Mouse (Mus musculus) kidney, postnatal 14 days (tissue): Measurements from ENCODE around the gene Lmtk2.

ENCODE experiments used
- DNase-seq: peaks from one replicate; pipeline ENCODE4 v3.0.0; 2022; ENCODE audit warnings: mixed read lengths

Lmtk2 gene

DNA sequence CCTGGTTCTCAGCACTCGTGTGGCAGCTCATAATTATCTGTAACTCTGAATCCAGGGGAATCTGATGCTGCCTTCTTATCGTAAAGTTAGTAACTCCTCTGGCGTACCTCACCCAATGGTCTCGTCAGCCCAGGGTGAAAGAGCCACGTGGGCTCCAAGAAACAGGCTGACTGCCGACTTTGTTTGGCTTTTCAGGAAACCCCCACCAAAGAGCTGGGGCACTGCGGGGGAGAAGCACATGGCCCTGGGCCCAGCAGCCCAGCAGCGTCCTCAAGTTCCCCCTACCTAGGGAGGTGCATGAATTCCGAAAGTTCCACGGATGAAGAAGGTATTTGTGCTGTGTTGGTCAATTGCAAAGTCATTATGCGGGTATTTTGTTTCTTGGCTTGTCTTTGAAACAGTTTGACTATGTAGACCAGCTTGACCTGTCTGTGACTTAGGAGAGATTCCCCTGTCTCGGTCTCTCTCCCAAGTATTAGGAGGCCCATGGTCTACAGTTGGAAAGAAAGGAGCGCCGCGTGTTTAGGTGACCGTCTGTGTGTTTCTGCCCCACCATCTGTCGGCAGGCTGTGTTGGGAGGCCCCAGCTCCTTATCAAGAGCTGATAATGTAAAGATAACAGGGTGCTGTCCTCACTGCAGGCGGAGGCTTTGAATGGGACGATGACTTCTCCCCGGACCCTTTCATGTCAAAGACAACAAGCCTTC, 82.5 kb downstream of the Lmtk2 start:
- no peak for DNase-seq

DNA sequence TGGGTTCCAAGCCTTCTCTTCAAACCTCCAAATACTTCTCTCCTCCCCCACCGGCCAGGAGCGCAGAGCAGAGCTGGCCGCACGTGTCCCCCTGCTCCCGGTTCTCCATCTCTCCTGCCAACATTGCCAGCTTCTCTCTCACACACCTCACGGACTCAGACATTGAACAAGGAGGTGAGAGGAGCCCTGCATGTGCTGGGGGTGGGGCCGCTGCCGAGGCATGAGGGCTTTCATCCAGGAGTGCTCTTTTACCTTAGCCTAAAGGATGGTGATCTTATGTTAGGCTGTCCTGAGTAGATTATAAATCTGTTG, 83.0 kb downstream of the Lmtk2 start:
- no peak for DNase-seq

DNA sequence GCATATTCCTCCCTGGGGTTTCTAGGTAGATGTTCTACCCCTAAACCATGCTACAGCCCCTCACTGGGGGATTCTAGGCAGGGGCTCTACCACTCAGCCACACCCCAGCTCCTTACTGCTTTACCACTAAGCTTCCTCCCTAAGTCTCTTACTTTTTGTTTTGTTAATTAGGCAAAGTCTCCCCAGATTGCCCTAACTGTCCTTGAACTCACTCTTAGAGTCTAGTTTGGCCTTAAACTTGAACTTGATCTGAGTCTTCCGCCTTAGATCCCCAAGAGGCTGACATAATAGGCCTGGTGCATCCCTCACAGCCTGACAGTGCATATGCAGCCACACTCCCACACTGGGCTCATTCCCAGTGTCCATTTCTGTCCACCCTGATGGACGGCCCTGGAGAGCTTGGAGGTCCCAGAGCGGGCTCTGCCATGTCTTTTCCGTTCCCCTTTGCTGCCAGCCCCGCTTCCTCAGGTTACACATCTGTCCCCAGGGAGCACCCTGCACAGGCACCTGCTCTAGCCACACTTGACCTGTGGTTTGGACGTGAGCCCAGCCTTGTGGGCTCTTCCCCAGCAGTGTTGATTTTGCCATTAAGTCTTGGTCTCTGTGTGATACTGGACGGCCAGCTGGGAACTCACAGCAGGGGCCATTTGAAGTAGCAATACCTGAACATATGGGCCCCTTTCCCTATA, 83.6 kb downstream of the Lmtk2 start:
- no peak for DNase-seq

DNA sequence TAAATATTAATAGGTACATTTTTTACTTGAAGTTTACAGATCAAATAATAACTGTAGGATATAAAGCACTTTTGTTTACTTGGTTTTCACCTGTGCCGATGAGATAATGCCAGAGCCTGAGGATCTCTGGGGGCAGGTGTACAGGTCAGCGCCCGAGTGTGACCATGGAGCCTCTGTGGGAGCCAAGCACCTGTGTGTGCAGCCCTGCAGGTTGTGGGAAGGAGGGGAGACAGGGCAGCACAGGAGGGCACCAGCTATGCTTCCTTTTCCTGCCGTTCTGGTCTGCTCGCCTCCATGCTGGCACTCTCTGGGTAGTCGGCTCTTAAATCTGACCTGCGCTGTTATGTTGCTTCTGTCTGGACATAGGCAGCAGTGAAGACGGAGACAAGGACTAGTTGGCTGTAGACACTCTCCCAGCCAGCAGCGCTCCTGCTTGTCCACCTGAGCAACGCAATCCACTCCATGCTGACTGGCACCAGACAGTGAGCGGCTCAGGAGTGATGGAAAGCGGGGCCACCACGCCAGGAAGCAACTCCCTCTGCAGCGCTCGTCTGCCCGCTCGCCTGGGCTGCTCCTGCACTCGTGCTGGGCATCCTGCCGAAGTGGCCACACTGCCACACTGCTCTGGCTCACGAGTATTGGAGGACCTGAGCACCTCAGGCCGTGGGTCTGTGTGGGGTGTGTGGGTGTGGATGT, 84.3 kb downstream of the Lmtk2 start:
- DNase-seq, result no peak

DNA sequence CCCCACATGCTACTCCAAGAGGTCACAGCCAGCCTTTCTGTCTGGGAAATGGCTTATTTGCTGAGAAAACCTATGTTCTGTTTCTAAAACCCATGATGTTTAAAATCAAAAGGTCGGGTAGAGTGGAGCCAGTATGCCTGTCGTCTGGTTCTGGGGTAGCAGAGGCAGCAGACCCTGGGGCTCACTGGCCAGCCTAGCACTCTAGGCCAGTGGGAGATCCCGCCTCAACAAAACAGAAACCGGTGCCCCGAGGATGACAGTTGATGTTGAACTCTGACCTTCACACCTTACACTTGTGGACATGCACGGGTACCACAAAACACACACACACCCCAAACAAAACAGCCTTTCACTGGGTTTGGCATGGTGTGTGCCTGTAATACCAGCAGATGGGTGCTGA, 88.2 kb downstream of the Lmtk2 start:
- DNase-seq, result no peak

DNA sequence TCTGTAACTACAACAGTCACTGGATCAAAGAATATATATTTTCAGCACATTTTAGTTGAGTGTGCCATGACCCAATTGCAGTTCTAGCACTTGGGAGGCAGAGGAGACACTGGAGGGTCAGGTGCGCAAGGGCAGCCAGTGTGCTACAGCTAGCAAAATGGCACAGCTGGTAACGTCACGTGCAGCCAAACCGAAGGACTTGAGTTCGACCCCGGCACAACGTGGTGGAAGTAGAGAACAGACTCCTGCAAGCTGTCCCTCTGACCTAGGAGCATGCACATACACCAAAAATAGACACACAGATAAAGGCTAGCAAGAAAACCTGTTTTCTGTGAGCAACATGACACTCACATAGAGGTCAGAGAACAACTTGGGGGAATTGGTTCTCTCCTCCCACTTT, 89.1 kb downstream of the Lmtk2 start:
- no peak for DNase-seq

DNA sequence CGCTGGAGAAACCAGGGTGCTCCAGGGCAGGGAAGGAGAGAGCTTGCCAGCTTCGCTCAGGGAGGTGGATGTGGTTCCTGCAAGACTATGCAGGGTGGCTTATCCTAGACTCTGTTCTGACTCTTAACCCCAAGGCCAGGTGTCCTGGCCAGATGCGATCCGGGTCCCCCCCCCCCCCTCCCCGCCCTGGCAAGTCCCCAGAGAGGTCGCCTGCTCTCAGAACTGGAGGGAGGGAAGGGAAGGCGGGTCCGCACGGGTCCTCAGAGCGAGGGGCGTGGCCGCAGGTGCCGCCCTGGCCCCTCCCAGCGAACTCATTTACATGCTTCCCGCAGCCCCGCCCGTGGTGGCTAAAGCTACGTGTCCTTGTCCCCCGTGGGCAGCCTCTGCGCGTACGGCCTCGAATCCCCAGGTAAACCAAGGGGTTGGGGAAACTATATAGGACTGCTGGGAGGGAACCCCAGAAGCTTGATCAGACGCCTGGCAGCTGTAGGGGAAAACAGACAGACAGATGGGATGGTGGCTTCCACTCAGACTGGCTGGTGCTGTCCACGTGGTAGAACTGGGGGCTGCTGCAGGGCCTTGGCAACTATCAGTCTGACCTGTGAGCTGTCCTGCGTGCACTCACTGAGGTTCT, 89.8 kb downstream of the Lmtk2 start, which contains the start of gene Bhlha15:
Gene Bhlha15, plus strand, starts transcription at position 337 of the 634 bp plus-strand sequence.
- DNase-seq, result peak; percentile 79

DNA sequence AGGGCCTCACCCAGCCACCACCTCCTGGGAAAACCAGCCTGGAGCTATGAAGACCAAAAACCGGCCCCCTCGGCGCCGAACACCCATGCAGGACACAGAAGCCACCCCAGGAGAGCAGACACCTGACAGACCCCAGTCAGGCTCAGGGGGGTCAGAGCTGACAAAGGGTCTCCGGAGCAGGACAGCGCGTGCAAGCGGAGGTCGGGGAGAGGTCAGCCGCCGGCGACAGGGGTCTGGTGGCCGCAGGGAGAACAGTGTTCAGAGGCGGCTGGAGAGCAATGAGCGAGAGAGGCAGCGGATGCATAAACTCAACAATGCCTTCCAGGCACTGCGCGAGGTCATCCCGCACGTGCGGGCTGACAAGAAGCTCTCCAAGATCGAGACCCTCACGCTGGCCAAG, 90.8 kb downstream of the Lmtk2 start:
- DNase-seq, result no peak

DNA sequence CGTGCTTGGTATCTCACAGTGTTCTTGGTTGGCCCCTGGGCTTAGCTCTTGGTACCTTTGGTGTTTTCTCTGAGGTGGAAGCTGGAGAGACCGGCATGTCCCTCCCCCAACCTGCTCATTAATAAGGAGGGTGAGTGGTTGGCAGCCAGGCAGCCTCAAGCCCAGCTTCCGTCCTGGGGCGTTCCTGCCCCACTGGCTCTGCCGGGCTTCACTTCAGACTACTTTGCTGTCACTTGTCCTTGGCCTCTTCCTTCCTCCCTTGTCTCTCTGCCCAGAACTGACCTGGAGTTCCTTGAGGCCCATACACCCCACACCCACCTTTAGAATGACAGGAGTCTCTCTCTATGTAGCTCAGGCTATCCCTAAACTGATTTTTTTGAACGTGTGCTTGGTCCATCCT, 92.4 kb downstream of the Lmtk2 start:
- peak; percentile 30 for DNase-seq

DNA sequence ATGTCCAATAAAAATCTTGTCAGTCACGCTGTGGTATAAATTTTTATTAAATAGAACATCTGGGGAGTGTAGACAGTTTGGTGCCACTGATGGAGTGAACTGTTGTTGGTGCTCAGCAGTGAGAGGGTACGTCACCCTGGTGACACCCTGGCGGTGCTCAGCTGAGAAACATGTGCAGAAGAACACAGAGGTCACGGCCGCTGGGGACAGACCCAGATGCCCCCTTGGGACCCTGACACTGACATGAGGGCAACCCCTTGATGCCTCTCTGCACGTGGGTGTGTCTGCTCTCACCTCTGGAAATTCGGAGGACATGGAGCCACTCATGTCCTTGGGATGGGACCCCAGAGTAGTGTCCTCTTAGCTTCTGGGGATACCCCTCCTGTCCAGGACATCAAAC, 94.2 kb downstream of the Lmtk2 start:
- no peak for DNase-seq

DNA sequence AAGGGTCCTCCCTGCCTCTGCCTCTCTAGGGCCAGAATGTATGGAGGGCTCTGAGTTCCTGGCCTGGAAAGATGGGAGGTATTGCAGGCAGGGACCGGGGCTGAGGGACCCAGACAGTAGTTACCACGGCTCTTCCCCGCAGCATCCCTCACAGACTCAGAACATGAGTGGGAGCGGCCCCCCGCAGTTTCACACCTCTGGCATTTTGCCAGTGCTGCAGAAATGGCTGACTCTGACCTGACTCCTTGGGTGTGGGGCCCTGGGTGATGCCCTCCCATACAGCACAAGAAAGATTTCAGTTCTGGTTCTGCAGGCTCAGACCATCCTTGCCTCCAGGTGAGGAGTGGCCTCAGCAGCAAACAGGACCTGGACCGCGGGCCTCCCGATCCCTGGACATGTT, 95.3 kb downstream of the Lmtk2 start:
- DNase-seq, result no peak

DNA sequence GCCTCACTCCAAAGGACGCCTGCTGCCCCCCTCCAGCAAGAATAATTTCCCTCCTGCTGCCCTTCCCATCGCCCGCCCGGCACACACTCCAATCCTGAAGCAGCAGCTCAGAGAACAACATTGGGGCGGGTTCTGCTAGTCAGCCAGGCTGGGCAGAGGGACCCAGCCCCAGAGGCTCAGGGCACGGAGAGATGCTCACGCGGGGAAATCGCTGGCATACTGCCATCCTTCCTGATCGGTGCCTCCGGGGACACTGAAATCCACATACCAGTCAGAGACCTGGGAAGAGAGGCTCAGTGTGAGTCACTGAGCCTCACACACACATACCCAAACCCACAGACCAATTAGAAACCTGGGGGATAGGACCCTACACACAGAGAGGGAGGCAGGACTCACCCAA, 100.4 kb downstream of the Lmtk2 start:
- no peak for DNase-seq

DNA sequence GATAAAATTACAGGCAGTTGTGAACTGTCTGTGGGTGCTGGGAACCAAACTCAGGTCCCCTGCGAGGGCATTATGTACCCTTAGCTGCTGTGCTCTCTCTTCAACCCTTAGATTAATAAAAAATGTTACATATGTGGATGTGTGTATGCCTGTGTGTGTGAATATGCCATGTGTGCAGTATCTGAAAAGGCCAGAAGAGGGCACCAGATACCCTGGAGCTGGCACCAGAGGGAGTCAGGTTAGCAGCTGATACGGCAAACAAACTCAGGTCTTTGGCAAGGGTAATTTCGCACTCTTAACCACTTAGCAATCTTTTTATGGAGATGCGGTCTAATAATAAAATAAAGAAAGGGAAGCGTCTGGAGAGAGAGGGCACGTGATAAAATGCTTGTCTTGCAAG, 102.2 kb downstream of the Lmtk2 start:
- no peak for DNase-seq

DNA sequence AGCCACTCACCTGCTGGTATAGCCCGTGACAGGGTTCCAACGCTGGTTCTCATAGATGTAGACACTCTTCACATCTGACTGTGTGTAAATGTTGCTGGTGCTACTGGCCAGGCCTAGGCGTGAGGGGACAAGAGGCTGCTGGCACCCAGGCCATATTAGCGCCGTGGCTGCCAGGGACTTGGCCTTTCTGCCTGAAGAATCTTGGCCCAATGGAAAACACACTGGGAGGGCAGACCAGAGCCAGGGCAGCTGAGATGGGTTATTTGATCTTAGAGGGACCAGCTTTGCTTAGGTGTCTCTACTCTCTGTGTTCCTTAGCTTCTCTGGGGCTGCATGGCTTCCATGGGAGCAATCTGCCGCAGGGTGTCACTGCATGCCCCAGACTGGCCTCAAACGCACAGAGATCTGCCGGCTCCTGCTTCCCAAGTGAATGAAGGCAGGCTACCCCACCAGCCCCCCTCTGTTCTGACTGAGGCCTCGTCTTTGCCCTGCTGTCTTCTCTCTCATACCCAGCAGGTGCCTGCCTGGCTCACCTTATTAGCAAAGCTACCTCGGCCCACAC, 103.2 kb downstream of the Lmtk2 start:
- DNase-seq, result no peak

DNA sequence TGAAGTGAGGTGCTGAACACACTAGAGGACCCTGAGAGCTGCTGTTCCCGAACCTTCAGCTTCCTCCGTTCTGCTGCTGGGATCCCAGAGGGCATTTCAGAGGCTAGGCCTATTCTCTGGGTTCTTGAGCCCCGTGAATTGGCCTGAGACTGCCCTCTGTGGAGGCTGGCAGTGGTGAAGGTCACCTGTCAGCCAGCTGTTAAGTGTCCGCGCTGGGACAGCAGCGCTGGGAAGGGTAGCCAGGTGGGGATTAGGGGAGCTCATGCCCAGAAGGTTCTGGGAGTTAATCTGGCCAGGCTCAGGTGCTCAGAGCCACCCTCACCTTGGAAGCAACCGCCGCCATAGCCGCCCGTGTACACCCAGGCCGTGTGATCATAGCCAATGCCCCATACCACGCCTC, 104.1 kb downstream of the Lmtk2 start:
- DNase-seq, result no peak

DNA sequence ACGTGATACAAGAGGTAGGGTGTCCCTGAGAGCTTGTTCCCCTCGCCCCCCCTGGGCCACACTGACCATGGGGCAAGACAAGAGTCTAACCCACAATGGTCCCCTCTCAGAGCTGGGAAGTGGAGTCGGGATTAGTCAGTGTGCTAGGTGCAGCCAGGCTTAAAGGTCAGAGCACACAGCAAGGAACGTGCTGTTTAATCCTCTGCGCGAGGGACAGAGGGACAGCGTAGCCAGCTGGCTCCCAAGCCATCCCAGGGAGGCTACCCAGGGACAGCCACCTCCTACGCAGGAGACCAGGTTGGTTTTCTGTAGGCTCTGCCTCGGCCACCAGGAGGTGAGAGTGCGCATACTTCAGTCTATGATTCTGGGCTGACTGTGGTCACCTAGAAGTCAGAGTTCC, 104.7 kb downstream of the Lmtk2 start:
- DNase-seq, result no peak

DNA sequence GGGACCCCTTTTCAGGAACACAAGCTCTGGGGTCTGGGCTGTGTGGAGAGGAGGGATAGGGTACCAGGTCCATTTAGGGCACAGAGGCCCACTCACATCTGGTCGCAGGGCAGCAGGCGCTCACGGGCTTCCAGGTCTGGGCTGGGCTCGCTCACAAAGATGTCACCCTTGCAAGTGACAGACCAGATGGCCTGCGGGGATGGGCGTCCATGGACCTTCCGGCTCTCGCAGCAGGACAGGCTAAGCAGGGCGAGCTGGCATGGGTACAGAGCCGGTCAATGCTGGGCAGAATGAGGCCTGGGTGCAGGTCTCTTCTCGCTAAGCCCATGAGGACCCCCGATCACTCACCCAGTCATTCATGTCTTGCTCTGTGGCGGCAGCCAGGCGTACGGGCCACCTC, 105.8 kb downstream of the Lmtk2 start:
- DNase-seq, result no peak

DNA sequence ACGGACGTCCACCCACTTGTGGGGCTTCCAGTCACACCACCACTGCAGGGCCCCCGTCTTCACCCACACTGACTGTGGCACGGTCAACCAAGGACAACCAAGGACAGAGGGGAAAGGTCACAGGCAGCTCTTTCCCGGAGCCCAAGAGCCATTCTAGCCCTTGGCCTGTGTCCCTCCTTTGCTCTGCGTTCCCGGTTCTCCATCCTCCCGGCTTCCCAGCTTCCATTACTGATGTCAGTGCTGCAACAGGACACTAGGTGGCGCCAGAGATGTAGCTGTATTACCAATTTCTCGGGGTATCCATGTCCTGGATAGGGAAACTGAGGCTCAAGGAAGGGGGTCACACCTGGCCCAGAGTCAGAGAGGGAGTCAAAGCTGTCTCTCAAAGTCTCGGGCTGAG, 107.2 kb downstream of the Lmtk2 start:
- peak; percentile 51 for DNase-seq

DNA sequence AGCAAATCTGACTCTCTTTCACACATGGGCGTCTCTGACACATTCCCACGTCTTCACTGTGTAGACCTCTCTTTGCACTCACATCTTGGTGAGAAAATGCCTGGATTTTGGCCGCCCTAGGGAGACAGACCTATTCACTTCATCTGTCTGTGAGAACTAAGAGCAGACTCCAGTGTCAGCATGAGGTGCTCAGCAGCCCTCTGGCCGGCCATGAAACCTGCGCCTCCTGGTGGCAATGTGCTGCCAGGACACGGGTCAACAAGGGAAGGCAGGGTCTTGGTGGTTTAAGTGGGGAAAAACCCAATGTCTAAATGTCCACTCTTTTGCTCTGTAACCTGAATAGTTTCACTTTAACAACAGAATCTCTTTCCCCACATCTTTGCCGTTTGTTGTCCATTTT, 114.2 kb downstream of the Lmtk2 start:
- DNase-seq, result peak; percentile 70

DNA sequence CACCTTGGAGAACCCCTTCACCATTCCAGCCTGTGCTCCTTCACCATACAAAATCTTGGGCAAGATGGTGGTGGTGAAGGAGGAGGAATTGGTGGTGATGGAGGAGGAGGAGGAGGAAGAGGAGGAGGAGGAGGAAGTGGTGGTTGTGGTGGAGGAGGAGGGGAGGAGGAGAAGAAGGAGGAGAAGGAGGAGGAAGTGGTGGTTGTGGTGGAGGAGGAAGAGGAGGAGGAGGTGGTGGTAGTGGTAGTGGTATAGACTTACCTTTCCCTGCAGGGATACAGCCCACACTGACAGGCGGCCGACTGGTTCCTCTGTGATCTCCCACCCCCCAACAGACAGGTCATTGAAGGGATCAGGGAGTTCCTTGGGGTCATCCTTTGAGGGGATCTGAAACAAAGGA, 115.8 kb downstream of the Lmtk2 start:
- no peak for DNase-seq

DNA sequence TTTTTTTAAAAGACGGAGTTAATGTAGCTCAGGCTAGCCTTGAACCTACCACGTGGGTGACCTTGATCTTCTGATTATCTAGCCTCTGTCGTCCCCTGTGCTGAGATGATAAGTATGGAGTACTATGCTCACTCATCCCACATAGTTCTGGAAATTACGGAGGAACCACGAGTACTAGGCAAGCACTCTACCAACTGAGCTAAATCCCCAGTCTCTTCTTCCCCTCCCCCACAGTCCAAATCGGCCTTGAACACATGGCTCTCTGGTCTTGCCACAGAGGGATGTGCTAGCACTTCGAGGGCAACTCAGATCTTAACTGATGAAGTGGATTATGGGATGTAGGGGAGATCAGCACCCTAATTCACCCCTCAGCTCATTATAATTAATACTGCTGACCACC, 117.8 kb downstream of the Lmtk2 start:
- no peak for DNase-seq

DNA sequence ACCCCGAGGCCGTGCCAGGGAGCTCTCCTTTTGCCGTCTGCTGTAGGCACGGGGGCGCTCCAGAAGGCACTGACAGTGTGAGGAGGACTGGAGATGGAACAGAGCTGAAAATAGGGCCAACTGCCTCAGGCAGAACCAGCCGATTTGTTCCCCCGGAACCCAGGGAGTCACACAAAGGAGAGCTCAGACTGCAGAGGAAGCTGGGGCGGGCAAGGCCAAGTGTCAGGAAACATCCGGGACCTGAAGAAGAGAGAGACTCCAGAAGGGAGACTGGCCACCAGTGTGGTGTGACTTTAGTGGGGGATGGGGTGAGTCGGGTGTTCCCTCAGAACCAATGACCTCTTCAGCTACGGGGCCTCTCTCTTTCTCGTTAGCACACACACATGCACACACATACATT, 119.1 kb downstream of the Lmtk2 start:
- DNase-seq, result peak; percentile 50

DNA sequence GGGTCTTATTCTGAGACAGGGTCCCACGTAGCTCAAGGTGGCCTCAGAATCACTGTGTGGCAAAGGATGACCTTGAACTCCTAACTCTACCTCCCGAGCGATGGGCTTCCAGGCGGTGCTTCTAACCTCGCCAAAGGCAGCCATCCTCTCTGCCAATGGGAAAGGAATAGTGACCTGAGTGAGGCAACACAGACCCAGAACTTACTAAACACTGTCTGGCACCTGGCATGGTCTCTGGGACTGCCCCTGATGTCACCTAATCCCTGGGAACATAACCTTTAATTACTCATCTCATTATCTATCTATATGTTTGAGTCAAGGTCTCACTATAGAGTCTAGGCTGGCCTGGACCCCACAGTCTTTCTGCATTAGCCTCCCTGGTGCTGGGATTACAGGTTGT, 119.7 kb downstream of the Lmtk2 start:
- no peak for DNase-seq

DNA sequence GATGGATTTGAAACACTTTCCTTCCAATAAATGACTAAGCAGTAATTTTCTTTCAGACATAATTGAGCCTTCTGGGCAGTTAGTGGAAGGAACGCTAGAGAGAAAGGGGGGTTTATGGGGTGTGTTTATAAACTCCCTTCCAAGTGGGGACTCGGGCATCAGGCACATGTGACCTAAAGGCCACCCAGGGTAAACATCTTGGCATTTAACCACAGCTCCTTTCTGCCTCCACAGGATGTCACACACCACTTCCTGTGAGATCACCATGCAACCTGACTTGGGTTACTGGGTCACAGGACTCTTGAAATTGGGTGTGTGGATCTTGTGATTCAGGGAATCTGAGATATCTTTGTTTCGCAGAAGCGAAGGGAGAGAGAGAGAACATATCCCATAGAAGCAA, 121.1 kb downstream of the Lmtk2 start:
- peak; percentile 29 for DNase-seq
